Mouse (Mus musculus): Measurements from ENCODE around the gene Id3.
A peak's percentile ranks its signal among the peaks of the same experiment; 100 is the strongest.

Gene Id3

DNA sequence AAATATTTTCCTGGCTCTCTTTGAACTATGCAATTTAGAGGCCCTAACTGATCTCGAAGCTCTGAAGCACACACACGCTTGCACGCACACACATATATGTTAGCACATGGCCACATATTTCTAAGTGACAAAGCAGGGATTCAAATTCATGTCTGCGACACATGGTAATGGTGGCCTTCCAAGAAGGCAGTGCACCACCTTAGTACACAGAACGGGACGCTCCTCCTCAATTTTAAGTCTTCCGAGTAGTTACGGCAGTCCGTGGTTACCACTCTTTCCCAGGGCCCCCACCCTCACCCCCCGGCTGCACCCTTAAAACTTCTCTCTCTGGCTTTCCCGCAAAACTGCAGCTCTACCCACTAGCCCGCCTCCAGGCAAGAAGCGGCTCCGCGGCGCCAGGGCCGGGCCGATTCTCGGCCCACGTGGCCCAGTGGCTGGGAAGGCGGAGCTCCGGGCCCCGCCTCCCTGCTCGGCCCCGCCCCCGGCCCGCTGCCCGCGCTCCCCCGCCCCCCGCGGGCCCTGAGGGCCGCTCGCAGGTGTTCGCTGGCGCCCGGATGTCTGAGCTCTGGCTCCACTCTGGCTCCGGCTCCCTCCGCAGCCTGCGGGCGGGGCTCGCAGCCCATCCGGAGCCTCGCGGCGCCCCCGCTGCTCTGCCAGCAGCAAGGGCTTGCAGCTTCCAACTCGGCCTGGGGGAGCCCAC lies 4.3 kb downstream of the Id3 start:
- DNase-seq (ENCODE audit: low spot score), result peak; percentile 38

GRCm38 (mm10) chr4:136148342-136149044 lies 5.2 kb downstream of the Id3 start:
- DNase-seq (ENCODE audit: low spot score), result no peak

- DNase-seq (ENCODE audit: low spot score), result no peak
These were observed 5.7 kb downstream of the Id3 start for GRCm38 (mm10) chr4:136149045-136149379.

- peak; percentile 62 for DNase-seq (ENCODE audit: low spot score)
These were observed 6.4 kb downstream of the Id3 start for GRCm38 (mm10) chr4:136149734-136150133.

GRCm38 (mm10) chr4:136150596-136150995 lies 7.3 kb downstream of the Id3 start:
- no peak for DNase-seq (ENCODE audit: low spot score)

DNA sequence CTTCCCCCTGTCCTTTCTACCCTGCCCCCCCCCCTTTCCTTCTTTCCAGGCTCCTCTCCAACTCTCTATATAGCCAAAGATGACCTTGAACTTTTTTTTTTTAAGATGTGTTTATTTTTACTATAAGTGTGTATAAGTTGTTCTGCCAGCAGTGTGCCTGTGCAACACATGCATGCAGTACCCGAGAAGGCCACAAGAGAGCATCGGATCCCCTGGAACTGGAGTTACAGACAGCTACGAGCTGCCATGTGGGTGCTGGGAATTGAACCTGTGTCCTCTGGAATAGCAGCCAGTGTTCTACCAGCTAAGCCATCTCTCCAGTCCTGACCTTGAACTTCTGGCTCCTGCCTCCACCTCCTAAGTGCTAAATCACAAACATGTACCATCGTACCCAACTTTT lies 9.5 kb downstream of the Id3 start:
- no peak for DNase-seq (ENCODE audit: low spot score)

DNA sequence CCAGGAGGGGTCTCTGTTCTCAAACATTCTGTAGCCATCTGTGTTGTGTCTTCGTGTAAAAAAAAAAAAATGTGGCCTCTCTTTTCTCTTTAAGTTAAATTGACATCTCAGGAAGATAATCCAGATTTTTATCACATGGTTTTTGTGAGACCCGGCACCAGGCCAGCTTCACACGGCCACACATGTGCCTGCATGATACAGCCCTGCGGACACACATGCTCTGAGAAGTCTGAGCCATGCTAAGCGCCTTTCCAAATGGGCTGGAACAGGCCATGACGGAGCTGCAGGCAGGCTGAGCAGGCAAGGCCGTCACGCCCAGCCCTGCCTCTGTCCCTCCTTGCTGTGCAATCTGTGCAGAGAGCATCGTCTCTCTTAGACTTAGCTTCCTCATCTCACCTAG lies 11.2 kb downstream of the Id3 start:
- DNase-seq (ENCODE audit: low spot score), result no peak

- no peak for DNase-seq (ENCODE audit: low spot score)
These were observed 15.2 kb downstream of the Id3 start for GRCm38 (mm10) chr4:136158498-136158897.

DNA sequence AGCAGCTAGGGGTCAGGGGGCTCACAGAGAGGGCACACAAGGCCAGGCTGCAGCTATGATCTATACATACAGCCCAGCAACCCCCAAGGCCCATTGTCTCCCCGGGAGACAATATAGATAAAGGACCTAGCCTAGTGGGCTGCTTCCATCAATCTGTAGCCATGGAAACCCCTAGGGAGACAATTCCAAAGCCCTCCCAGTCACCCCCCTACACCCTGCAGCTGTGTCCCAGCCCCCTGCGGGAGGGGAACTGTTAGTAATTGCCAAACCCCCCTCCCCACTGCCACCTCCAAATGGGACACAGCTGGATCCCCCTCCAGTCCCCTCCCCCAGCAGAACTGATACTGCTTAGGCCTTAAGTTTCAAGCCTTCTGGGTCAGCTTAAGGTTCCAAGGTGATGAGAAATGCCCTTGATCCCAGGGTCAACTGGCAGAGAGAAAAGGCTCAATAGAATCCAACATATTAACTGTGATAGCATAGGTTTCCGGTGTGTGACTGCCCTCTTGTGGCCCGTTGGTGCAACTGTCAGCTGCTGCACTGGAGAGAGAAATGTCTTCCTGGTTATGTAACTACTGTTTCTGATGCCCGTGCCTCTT lies 16.6 kb downstream of the Id3 start:
- peak; percentile 76 for DNase-seq (ENCODE audit: low spot score)

DNA sequence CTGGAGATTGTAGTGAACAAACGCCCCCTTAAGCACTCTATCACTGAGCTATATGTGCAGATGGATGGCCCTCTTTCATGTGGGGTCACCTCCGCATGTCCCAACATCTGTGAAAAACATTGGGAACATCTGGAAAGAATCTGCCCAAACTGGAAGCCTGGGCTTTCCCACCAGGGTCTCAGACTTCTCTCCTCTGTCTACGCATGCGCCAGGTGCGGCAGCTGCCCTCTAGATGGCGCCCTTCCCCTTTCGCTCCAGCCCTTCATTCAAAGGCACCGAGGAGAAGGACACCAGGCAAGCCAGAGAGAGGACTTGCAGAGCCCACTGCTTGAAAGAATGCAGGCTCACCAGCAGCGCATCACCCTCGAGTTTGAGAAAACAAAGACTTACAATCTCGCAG lies 20.2 kb downstream of the Id3 start:
- DNase-seq (ENCODE audit: low spot score), result peak; percentile 79

- DNase-seq (ENCODE audit: low spot score), result no peak
These were observed 21.7 kb downstream of the Id3 start for GRCm38 (mm10) chr4:136164981-136165380.

DNA sequence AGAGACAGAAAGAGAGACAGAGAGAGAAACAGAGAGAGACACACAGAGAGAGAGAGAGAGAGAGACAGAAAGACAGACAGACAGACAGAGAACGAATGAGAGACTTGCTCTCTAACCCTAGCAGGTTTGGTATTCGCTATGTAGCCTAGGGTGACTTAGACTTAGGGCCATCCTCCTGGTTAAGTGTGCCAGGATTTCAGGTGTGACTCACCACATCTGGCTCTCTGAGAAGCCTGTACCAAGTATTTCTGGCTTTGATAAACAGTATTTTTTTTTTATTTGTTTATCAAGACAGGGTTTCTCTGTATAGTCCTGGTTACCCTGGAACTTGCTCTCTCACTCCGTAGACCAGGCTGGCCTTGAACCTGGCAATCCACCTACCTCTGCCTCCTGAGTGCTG lies 24.4 kb downstream of the Id3 start:
- no peak for DNase-seq (ENCODE audit: low spot score)

- DNase-seq (ENCODE audit: low spot score), result no peak
These were observed 27.1 kb downstream of the Id3 start for GRCm38 (mm10) chr4:136170401-136170800.

DNA sequence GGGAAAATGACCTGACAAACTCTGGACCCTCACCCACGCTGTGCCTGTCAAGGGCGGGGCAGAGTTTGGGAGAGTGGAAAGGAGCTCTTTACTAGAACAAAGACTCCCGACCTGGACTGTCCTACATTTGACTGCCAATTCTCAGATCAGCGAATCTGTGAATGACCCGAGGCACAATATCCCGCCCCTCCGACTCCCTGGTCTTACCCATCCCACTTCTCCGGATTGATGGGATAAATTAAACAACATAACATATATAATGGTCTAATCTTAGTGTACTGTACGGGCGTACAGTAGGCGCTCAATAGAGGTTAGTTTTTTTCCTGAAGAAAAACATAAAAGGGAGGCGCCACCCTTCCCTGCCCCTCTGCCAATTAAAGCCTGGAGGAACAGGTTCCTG lies 28.2 kb downstream of the Id3 start:
- no peak for DNase-seq (ENCODE audit: low spot score)

DNA sequence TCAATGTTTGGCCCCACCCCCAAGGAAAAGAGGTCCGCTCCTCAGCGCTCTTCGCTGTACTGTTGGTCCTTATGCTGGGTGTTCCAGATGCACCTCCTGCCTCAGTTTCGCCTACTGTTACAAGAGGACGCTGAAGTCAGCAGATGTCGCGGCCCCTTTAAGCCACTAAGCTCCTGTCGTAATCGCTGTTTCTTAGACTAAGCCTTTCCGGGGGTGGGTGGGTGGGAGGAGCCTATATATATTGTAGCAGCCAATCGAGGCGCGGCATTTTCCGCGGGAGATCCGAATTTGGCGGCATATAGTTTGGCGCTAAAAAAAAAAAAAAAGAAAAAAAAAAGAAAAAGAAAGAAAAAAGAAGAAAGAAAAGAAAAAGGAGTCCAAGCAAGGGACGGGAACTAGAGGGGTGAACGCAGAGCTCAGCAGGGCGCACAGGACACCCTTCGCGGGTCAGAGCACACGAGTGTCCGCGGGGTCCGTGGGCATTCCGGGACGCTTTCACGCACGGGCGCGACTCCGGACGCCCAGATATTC lies 28.8 kb downstream of the Id3 start, which contains the start of gene E2f2:
Gene E2f2 (plus strand): TSS at position 384 of the 531 bp plus-strand sequence.
- DNase-seq (ENCODE audit: low spot score), result peak; percentile 83

GRCm38 (mm10) chr4:136172542-136173209 lies 29.4 kb downstream of the Id3 start:
- no peak for DNase-seq (ENCODE audit: low spot score)

DNA sequence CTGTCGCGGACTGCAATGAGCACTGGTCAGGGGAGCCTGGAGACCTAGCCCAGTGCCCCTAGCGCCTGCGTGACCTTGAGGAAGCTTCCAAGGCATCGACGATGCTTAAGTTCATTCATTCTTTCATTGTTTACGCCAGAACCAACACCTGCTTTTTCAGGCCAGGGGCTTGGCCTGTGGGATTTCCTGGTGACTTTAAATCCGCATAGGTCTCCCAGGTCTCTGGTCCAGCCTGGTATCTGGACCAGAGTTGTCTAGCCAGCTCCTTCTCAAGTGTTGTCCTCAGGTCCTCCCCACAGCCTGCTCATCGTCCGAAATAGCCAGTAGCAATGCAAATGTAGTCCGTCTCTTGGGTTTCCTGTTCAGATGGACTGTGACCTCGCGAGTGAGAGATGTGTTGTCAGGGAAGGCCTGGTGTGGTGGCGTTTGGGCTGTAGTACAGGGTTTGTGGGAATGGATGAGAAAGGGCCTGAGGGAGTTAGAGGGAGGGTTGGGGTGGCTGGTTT lies 30.0 kb downstream of the Id3 start:
- no peak for DNase-seq (ENCODE audit: low spot score)

- peak; percentile 90 for DNase-seq (ENCODE audit: low spot score)
These were observed 31.2 kb downstream of the Id3 start for GRCm38 (mm10) chr4:136174216-136175193.

DNA sequence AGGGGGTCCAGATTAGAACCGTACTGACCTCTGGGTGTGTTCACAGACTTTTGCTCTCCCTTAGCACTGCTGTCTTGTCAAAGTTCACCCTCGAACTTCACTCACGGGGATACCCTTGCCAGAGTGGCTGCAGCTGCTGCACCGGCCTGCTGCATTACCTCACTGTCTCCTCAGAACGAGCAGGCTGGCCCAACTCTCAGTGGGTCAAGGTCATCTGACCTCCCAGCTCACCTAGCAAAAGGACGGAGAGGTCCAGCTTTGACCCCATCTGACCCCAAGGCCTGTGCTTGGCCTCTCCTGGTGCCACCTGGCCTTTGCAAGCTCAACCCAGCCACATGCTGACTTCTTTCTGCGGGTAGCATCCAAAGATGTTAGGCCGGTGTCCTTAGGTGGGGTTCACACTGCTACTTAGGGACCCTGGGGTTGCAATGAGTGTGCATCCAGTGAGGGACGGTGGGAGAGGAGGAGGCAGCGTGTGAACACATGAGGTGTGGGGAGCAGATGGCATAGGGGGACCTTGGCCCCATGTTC lies 32.8 kb downstream of the Id3 start:
- DNase-seq (ENCODE audit: low spot score), result no peak

GRCm38 (mm10) chr4:136177244-136177611 lies 33.9 kb downstream of the Id3 start:
- DNase-seq (ENCODE audit: low spot score), result no peak

Measured in c-Kit-positive CD71-positive TER-119-positive erythroid progenitor cells, embryonic 14.5 days (primary cell).